In genomic region chr1:55236890-55237642, GRCm38 (mm10) we compare ENCODE assay signal across 1 mouse cellular context.
TF ChIP-seq lines count a peak whose summit lies in the region.

Gene Mars2 (plus strand): TSS chr1:55237177.

TF ChIP-seq in CH12.LX, 34 proteins besides CTCF, POLR2A, EP300 and RAD21 (continued from another document):
- TF ChIP-seq MEF2A (IDR thresholded peaks at IDR 0.05; ENCODE audit: borderline replicate concordance, low read depth, low read length) (peak; percentile 55; the same call in 1 of the 2 replicates), ELF1 (IDR thresholded peaks at IDR 0.05; ENCODE audit: low read depth, low read length) (peak; percentile 82), SIN3A (IDR thresholded peaks at IDR 0.05; ENCODE audit: low read length) (peak; percentile 94), MAZ (IDR thresholded peaks at IDR 0.05; ENCODE audit: low read depth, low read length) (peak; percentile 99), NRF1 (IDR thresholded peaks at IDR 0.05; ENCODE audit: low read depth, low read length) (peak; percentile 93), ZMIZ1 (IDR thresholded peaks at IDR 0.05; ENCODE audit: low read depth, low read length) (peak; percentile 75), ZKSCAN1 (IDR thresholded peaks at IDR 0.05; ENCODE audit: borderline replicate concordance, low read depth, low read length) (no peak), MXI1 (IDR thresholded peaks at IDR 0.05; ENCODE audit: low read depth, low read length) (peak; percentile 96), BHLHE40 (IDR thresholded peaks at IDR 0.05; ENCODE audit: low read depth, low read length) (peak; percentile 75), E2F4 (IDR thresholded peaks at IDR 0.05; ENCODE audit: insufficient replicate concordance, low read depth, low read length) (no peak), TBP (conservative IDR thresholded peaks at IDR 0.05; ENCODE audit: low read depth, low read length) (peak; percentile 83; the same call in 1 of the 2 replicates), JUND (conservative IDR thresholded peaks at IDR 0.05; ENCODE audit: low read depth, low read length) (no peak), HCFC1 (IDR thresholded peaks at IDR 0.05; ENCODE audit: low read depth, low read length) (peak; percentile 91), ZNF384 (IDR thresholded peaks at IDR 0.05; ENCODE audit: low read depth, low read length) (no peak), USF2 (conservative IDR thresholded peaks at IDR 0.05; ENCODE audit: low read depth, low read length) (no peak), ZC3H11A (IDR thresholded peaks at IDR 0.05; ENCODE audit: low read depth, low read length) (no peak), CHD1 (IDR thresholded peaks at IDR 0.05; ENCODE audit: low read depth, low read length) (peak; percentile 21; the same call in 1 of the 2 replicates), CHD2 (IDR thresholded peaks at IDR 0.05; ENCODE audit: low read length) (peak; percentile 87)
